Mouse (Mus musculus) midbrain, embryonic 12.5 days (tissue): ENCODE data around the gene Slc12a3. TPM values are rescaled to one million over a fixed set of nuclear protein-coding genes. Genes with fewer than 3 reads are reported as not detected.

Experiments used
- ATAC-seq: fragments of 200-750 bp; cut with Nextera tagmentation; 2 replicates; pipeline ENCODE4 v1.8.0; 2017; ENCODE audit warnings: low read depth, moderate TSS enrichment, moderate library complexity; ENCODE audit not compliant: low FRiP score
- H3K27ac ChIP-seq: fragments of 300-500 bp; sonication (generic); replicated peaks from 2 replicates; pipeline ENCODE4 v1.5.1; 2016; ENCODE audit warnings: mild to moderate bottlenecking
- H3K27me3 ChIP-seq: fragments of 300-500 bp; sonication (generic); 2 replicates; pipeline ENCODE4 v1.6.1; 2016; ENCODE audit warnings: mild to moderate bottlenecking
- H3K36me3 ChIP-seq: fragments of 300-500 bp; sonication (generic); 2 replicates; pipeline ENCODE4 v1.6.1; 2016
- H3K4me1 ChIP-seq: fragments of 300-500 bp; sonication (generic); 2 replicates; pipeline ENCODE4 v1.6.1; 2016
- H3K4me2 ChIP-seq: fragments of 300-500 bp; sonication (generic); replicated peaks from 2 replicates; pipeline ENCODE4 v1.6.1; 2016; ENCODE audit warnings: mild to moderate bottlenecking, moderate library complexity
- H3K4me3 ChIP-seq: fragments of 300-500 bp; sonication (generic); 2 replicates; pipeline ENCODE4 v1.5.1; 2016; ENCODE audit warnings: mild to moderate bottlenecking
- H3K9ac ChIP-seq: fragments of 300-500 bp; sonication (generic); replicated peaks from 2 replicates; pipeline ENCODE4 v1.6.1; 2016; ENCODE audit warnings: mild to moderate bottlenecking, moderate library complexity
- H3K9me3 ChIP-seq: fragments of 300-500 bp; sonication (generic); 2 replicates; pipeline ENCODE4 v1.6.1; 2016; ENCODE audit warnings: mild to moderate bottlenecking
- WGBS: fragments of 180-500 bp; shearing (Covaris S2); methylation state at CpG from one replicate; pipeline ENCODE4 v1.1.7; 2016; 5-methylcytosine and 5-hydroxymethylcytosine counted together
- polyA plus RNA-seq: library from polyadenylated mRNA; unstranded; fragments of >200 nt; fragmentation: Nextera tagmentation; extraction: Ambion mirVana; gene quantifications from 2 replicates; pipeline ENCODE4 v1.2.1, GENCODE M21; 2016

The Slc12a3 gene
- polyA plus RNA-seq, 1 experiment from 2014 or later = not detected

DNA sequence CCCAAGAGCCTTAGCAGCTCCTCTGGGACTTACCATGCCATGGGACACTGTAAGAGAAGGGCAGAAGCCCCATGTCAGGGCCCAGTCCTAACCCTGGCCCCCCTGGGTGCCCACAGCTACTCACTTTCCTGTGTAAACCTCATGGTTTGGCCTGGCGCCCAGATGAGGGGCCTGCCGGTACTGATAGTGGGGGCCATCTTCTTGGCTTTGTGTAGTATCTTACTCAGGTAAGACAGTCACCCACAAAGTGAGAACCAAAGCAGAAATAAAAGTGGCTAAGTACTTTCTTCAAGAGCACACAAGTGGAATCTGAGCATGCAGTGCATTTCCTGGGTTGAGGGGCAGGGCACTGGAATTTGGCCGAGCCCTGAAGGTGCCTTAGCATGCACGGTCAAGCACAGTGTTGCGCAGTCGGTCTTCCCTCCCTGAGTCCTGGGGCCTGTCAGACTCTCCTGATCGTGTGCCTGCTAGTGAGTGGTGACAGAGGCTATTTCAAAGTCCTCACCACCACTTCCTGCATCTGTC is 21.9 kb upstream of the Slc12a3 start:
- H3K9ac ChIP-seq = no peak overlapping the region
- H3K36me3 ChIP-seq = peaks cover 91% of the 10 kb centered on the region
- no peaks in the 10 kb centered on the region for H3K9me3 ChIP-seq
- no peak overlapping the region for H3K27ac ChIP-seq
- no peak overlapping the region for H3K4me3 ChIP-seq
- no peak for ATAC-seq
- H3K4me2 ChIP-seq = no peak overlapping the region
- no peaks in the 10 kb centered on the region for H3K27me3 ChIP-seq
- H3K4me1 ChIP-seq = no peaks in the 10 kb centered on the region
- WGBS = 91% methylated on average over 7 of the region's 7 CpGs

DNA sequence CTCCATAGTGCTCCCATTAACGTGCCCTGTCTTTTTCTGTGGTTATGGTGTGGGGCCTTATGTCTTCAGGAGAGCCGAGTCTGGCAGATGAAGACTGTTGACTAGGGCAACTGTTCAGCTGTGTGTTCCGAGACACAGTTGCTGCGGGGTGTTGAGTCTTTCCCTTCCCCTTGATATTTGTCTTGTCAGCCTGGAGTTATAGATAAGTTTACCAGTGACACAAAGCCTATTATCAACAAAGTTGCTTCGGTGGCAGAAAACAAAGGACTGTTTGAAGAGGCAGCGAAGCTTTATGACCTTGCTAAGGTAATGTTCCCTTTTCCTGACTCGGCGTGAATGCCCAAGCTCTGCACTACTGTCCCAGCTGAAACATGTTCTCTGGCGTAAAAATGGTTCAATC is 21.3 kb upstream of the Slc12a3 start:
- H3K9ac ChIP-seq = no peak overlapping the region
- WGBS = 96% methylated on average over 9 of the region's 9 CpGs
- no peak overlapping the region for H3K4me2 ChIP-seq
- no peaks in the 10 kb centered on the region for H3K9me3 ChIP-seq
- H3K27ac ChIP-seq = no peak overlapping the region
- no peaks in the 10 kb centered on the region for H3K27me3 ChIP-seq
- no peak overlapping the region for H3K4me3 ChIP-seq
- H3K36me3 ChIP-seq = peaks cover 90% of the 10 kb centered on the region
- H3K4me1 ChIP-seq = no peaks in the 10 kb centered on the region
- ATAC-seq = no peak

DNA sequence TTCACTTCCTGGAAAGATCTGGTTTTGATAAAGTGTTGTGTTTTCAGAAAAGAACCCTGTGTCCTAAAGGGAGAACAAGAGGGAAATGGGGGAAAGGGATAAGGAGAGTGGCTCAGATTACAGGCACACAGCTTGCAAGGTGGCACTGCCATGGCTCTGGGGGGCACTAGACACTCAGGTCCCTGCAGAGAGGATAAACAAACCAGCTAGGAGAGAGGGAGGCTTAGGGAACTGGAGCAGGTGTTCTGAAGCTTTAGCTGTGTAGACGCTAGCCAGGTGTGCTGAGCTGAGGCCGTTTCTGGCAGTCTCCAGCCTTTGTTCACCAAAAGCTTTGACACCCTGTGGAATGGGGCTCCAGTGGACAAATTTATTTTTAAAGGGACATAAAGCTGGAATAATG is 14.9 kb upstream of the Slc12a3 start:
- H3K36me3 ChIP-seq = peaks cover 45% of the 10 kb centered on the region
- 83% methylated on average over 2 of the region's 2 CpGs for WGBS
- no peak overlapping the region for H3K27ac ChIP-seq
- no peaks in the 10 kb centered on the region for H3K9me3 ChIP-seq
- ATAC-seq = no peak
- no peak overlapping the region for H3K4me2 ChIP-seq
- H3K27me3 ChIP-seq = no peaks in the 10 kb centered on the region
- no peak overlapping the region for H3K9ac ChIP-seq
- H3K4me3 ChIP-seq = no peak overlapping the region
- H3K4me1 ChIP-seq = no peaks in the 10 kb centered on the region

DNA sequence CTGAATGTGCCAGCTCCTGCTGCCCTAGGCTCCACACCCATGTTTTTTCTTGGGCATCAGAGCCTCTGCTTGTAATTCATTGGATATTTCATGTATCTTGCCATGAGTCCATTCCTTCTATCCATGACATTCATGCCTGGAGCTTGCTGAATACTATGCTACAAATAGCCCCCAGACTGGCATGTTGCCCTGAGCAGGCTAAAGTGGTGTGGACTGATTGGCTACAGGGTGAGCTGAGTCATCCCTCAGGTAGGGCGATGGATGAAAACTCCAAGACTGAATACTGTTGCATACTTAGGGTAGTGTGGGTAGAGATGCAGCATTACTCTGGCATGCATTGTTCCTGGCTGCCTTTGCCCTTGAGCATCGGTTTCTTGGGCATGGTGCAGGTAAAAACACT is 11.8 kb upstream of the Slc12a3 start:
- ATAC-seq = no peak
- H3K4me1 ChIP-seq = no peaks in the 10 kb centered on the region
- H3K36me3 ChIP-seq = peaks cover 20% of the 10 kb centered on the region; the same call in 1 of the 2 replicates
- H3K27me3 ChIP-seq = no peaks in the 10 kb centered on the region
- no peak overlapping the region for H3K4me3 ChIP-seq
- no peak overlapping the region for H3K9ac ChIP-seq
- no peak overlapping the region for H3K27ac ChIP-seq
- no peak overlapping the region for H3K4me2 ChIP-seq
- H3K9me3 ChIP-seq = no peaks in the 10 kb centered on the region
- 91% methylated on average over 2 of the region's 2 CpGs for WGBS

DNA sequence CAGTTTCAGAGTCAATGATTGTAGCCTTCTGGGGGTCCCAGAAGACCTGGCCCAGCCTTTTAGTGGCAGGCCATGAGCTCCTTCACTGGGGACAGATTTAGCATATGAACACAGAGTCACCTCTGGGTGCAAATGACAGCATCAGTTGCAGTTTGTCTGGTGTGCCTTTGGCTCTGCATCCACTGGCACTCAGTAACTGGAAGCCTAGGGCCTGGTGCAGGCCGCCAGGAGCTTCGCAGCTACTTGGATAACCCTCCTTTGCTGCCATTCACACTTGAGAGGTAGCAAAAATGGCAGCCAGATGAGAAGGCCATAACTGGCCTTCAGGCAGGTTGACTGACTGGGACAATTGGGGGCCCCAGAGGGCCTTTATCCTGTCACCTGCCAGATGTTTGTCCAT is 11.3 kb upstream of the Slc12a3 start:
- Histone ChIP-seq H3K4me1 (no peaks in the 10 kb centered on the region), H3K9ac (no peak overlapping the region), H3K9me3 (no peaks in the 10 kb centered on the region), H3K4me3 (no peak overlapping the region), H3K4me2 (no peak overlapping the region), H3K36me3 (peaks cover 18% of the 10 kb centered on the region; the same call in 1 of the 2 replicates), H3K27ac (no peak overlapping the region), H3K27me3 (no peaks in the 10 kb centered on the region)
- no peak for ATAC-seq
- WGBS = 94% methylated on average over 2 of the region's 2 CpGs

DNA sequence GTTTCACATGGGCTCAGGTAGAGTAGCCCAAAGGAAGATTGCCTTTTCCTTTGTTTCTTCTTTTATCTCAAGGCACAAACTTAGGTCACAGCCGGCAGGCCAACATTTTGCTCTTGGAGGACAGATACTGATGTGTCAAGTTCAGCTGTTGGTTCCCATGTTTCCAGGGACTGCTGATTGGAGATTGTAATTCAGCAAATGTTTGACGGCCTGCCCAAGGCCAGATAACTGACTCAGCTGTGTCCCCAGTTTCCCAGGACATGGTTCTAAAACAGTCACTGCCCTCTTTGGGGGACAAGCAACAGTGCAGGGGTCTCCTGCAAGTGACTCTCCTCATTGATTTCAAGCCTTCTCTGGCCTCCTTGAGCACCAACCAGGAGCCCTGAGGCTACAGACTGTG is 9.0 kb upstream of the Slc12a3 start:
- no peak overlapping the region for H3K4me2 ChIP-seq
- WGBS = 91% methylated on average over 2 of the region's 2 CpGs
- no peak overlapping the region for H3K4me3 ChIP-seq
- no peak overlapping the region for H3K9ac ChIP-seq
- no peak overlapping the region for H3K27ac ChIP-seq
- ATAC-seq = no peak
- no peaks in the 10 kb centered on the region for H3K9me3 ChIP-seq
- H3K36me3 ChIP-seq = 0 out of 2 replicates have a peak, but pooled peaks cover 11% of the 10 kb centered on the region
- H3K27me3 ChIP-seq = no peaks in the 10 kb centered on the region
- no peaks in the 10 kb centered on the region for H3K4me1 ChIP-seq

DNA sequence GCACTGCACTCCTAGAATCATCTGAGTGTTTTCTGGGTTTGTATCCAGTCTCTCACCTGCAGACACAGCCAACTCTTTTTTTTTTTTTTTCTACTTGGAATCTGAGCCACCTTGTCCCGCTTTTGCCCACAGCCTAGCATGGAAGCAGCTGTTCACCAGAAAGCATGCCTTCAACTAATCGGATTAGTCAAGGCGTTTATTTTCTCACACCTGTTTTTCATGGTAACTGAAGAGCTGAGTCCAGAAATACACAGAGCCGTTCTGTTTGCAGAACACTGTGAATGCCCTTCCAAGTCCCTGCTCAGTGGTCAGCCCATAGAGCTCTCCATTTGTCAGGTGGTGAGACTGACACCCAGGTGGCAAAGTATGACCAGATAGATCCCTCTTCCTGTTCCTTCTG is 6.9 kb upstream of the Slc12a3 start:
- H3K4me1 ChIP-seq = no peaks in the 10 kb centered on the region
- no peak overlapping the region for H3K4me2 ChIP-seq
- no peaks in the 10 kb centered on the region for H3K27me3 ChIP-seq
- no peak overlapping the region for H3K27ac ChIP-seq
- H3K9ac ChIP-seq = no peak overlapping the region
- 0 out of 2 replicates have a peak, but pooled peaks cover 7% of the 10 kb centered on the region for H3K36me3 ChIP-seq
- H3K9me3 ChIP-seq = no peaks in the 10 kb centered on the region
- no peak for ATAC-seq
- WGBS = 76% methylated on average over 4 of the region's 4 CpGs
- H3K4me3 ChIP-seq = no peak overlapping the region

DNA sequence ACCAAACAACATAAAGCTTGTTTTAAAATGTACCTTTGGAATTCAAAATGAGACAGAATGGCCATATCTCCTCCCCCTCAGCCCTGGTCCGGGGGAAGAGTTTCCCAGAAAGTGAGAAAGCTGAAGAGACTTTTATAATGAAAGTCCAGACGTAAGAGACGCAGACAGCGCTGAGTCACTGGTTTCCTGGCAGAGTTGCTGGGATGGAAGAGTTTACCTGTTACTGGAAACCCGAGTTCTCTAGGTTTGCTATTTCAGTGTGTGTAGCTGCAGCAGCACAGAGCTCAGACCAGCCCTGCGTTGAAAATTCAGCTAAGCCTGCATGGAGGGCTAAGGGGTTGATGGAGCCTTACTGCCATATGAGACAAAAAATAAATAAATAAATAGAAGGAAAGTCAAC is 6.0 kb upstream of the Slc12a3 start:
- Histone ChIP-seq H3K4me1 (no peaks in the 10 kb centered on the region), H3K9ac (no peak overlapping the region), H3K4me3 (no peak overlapping the region), H3K27ac (no peak overlapping the region), H3K4me2 (no peak overlapping the region), H3K9me3 (no peaks in the 10 kb centered on the region), H3K27me3 (no peaks in the 10 kb centered on the region), H3K36me3 (0 out of 2 replicates have a peak, but pooled peaks cover 7% of the 10 kb centered on the region)
- ATAC-seq = no peak
- 91% methylated on average over 6 of the region's 6 CpGs for WGBS

DNA sequence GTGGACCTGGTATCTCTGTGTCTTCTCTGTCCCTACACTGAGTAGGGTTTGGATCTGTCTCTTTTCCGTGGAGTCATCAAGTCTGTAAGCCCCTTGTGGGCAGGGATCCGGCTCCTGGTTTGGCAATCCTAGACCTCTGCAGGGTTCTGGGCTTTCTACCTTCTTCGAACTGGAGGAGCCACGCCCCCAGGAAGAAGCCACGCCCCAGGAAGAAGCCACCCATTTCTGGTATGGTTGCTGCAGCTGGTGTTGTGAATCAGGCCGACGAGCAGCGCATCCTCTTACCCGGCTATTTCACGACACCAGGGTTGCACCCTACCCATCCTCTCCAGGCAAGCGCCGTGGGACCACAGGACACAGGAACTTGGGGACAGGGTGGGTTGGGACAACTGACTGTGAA is 4.9 kb upstream of the Slc12a3 start:
- no peak for ATAC-seq
- Histone ChIP-seq H3K27ac (no peak overlapping the region), H3K4me3 (no peak overlapping the region), H3K9ac (no peak overlapping the region), H3K27me3 (no peaks in the 10 kb centered on the region), H3K4me2 (no peak overlapping the region), H3K4me1 (no peaks in the 10 kb centered on the region), H3K36me3 (0 out of 2 replicates have a peak, but pooled peaks cover 2% of the 10 kb centered on the region), H3K9me3 (no peaks in the 10 kb centered on the region)
- WGBS = 64% methylated on average over 12 of the region's 12 CpGs

DNA sequence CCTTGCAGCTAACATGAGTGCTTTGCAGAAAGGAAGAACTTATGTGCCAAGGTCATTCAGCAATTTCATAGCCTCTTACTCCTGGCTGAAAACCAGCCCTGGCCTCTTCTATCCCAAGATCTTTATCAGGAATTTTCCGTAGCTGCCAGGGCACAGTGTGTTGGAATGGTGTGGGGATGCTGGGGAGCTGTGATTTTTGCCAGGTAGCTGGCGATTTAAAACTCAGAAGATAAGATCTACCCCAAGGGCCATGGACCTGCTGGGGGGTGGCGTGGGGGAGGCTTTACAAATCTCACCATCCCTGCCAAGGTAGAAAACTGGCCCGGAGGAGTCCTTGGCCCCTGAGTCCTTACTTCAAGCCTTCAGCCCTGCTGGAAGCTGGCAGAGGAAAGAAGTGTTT is 3.0 kb upstream of the Slc12a3 start:
- ATAC-seq = no peak
- Histone ChIP-seq H3K27me3 (no peaks in the 10 kb centered on the region), H3K27ac (no peak overlapping the region), H3K9me3 (no peaks in the 10 kb centered on the region), H3K4me1 (no peaks in the 10 kb centered on the region), H3K4me2 (no peak overlapping the region), H3K4me3 (no peak overlapping the region), H3K36me3 (no peaks in the 10 kb centered on the region), H3K9ac (no peak overlapping the region)
- WGBS = 81% methylated on average over 4 of the region's 4 CpGs

DNA sequence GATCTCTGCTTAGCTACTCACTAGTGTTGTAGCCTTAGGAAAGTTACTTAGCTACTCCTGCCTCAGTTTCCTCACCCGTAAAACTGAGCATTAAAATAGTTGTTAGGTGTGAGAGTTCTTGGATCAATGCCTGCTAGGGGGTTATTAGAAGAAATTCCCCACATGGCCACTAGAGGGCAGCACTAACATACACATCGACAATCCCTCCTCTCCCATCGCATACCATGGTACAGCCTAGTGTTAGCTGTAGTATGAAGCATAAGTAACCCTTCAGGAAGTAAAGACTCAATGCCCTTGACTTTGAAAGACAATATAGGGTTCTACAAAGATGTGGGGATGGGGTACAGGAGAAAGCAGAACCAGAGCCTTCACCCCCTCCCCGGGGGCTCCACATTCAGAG is 1.7 kb downstream of the Slc12a3 start:
- H3K4me3 ChIP-seq = no peak overlapping the region
- no peaks in the 10 kb centered on the region for H3K9me3 ChIP-seq
- 36% methylated on average over 4 of the region's 4 CpGs for WGBS
- no peak overlapping the region for H3K9ac ChIP-seq
- no peak overlapping the region for H3K27ac ChIP-seq
- peaks cover 7% of the 10 kb centered on the region; the same call in 1 of the 2 replicates for H3K27me3 ChIP-seq
- H3K4me2 ChIP-seq = no peak overlapping the region
- no peaks in the 10 kb centered on the region for H3K4me1 ChIP-seq
- H3K36me3 ChIP-seq = no peaks in the 10 kb centered on the region
- peak; percentile 73 for ATAC-seq

DNA sequence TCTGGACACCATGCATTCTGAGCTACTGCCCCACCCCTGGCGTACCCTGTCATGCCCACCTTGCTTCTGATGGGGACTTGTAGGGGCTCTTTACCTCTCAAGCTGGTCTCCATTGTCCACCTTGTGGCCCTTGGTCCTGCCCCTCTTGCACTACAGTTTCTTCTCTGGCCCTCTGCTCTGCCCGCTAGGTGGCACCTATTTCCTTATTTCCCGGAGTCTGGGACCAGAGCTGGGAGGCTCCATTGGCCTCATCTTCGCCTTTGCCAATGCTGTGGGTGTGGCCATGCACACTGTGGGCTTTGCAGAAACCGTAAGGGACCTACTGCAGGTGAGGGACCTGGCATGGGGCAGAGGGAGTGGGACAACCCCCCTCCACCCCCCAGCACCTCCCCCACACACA is 4.3 kb downstream of the Slc12a3 start:
- ATAC-seq = no peak
- Histone ChIP-seq H3K4me1 (no peaks in the 10 kb centered on the region), H3K9me3 (no peaks in the 10 kb centered on the region), H3K27ac (no peak overlapping the region), H3K36me3 (no peaks in the 10 kb centered on the region), H3K9ac (no peak overlapping the region), H3K27me3 (peaks cover 7% of the 10 kb centered on the region; the same call in 1 of the 2 replicates), H3K4me2 (no peak overlapping the region), H3K4me3 (no peak overlapping the region)
- 53% methylated on average over 5 of the region's 5 CpGs for WGBS

DNA sequence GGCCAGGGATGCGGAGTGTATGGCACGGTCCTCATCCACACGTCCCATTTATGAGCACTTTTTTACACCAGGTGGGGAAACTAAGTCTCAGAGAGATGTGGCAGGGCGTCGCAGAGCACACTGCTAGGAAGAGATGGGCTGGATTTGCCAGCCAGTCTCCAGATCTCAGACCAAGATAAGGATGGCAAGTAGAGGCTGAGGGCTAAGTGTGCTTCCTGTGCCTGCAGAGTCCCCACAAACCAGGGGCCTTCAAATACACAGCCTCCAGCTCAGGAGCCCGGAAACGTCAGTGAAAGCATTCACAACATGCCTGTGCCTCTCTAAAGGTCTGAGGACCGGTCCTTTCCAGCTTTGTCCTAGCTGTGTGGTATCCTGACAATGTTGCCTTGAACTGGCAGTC is 8.6 kb downstream of the Slc12a3 start:
- Histone ChIP-seq H3K4me2 (no peak overlapping the region), H3K9me3 (no peaks in the 10 kb centered on the region), H3K27ac (no peak overlapping the region), H3K36me3 (no peaks in the 10 kb centered on the region), H3K9ac (no peak overlapping the region), H3K4me1 (no peaks in the 10 kb centered on the region), H3K27me3 (no peaks in the 10 kb centered on the region), H3K4me3 (no peak overlapping the region)
- no peak for ATAC-seq
- WGBS = 89% methylated on average over 8 of the region's 8 CpGs
